Mouse (Mus musculus) neural tube, embryonic 14.5 days (tissue): Measurements from ENCODE around the gene Btrc. TPM values are rescaled to one million over a fixed set of nuclear protein-coding genes. Genes with fewer than 3 reads are reported as not detected.

Source experiments
- ATAC-seq: fragments of 200-750 bp; cut with Nextera tagmentation; 2 replicates; pipeline ENCODE4 v1.8.0; 2017; ENCODE audit warnings: low read depth, mild to moderate bottlenecking, moderate TSS enrichment, moderate library complexity
- H3K27ac ChIP-seq: fragments of 300-500 bp; sonication (generic); 2 replicates; pipeline ENCODE4 v1.5.1; 2014; ENCODE audit warnings: low read depth, mild to moderate bottlenecking, control low read depth, low read length, moderate library complexity, mixed read lengths
- H3K27me3 ChIP-seq: fragments of 300-500 bp; sonication (generic); 2 replicates; pipeline ENCODE4 v1.6.1; 2014; ENCODE audit warnings: low read length; ENCODE audit not compliant: control insufficient read depth, insufficient read depth
- H3K36me3 ChIP-seq: fragments of 300-500 bp; sonication (generic); 2 replicates; pipeline ENCODE4 v1.6.1; 2014; ENCODE audit warnings: low read length, mixed read lengths; ENCODE audit not compliant: control insufficient read depth, insufficient read depth
- H3K4me1 ChIP-seq: fragments of 300-500 bp; sonication (generic); 2 replicates; pipeline ENCODE4 v1.6.1; 2014; ENCODE audit warnings: low read length; ENCODE audit not compliant: control insufficient read depth, insufficient read depth
- H3K4me2 ChIP-seq: fragments of 300-500 bp; sonication (generic); 2 replicates; pipeline ENCODE4 v1.6.1; 2014; ENCODE audit warnings: mild to moderate bottlenecking, low read depth, low read length, control low read depth
- H3K4me3 ChIP-seq: fragments of 300-500 bp; sonication (generic); 2 replicates; pipeline ENCODE4 v1.5.1; 2014; ENCODE audit warnings: low read depth, low read length, control low read depth, mixed read lengths
- H3K9ac ChIP-seq: fragments of 300-500 bp; sonication (generic); replicated peaks from 2 replicates; pipeline ENCODE4 v1.6.1; 2014; ENCODE audit warnings: low read depth, mild to moderate bottlenecking, control low read depth, low read length, mixed read lengths
- H3K9me3 ChIP-seq: fragments of 300-500 bp; sonication (generic); 2 replicates; pipeline ENCODE4 v1.6.1; 2016; ENCODE audit warnings: low read length; ENCODE audit not compliant: control insufficient read depth
- WGBS: fragments of 180-500 bp; shearing (Covaris S2); extraction: QIAGEN DNeasy Blood & Tissue Kit; methylation state at CpG from one replicate; pipeline ENCODE4 v1.1.7; 2014; 5-methylcytosine and 5-hydroxymethylcytosine counted together
- polyA plus RNA-seq: library from polyadenylated mRNA; unstranded; fragments of >200 nt; fragmentation: Nextera tagmentation; extraction: Ambion mirVana; gene quantifications from 2 replicates; pipeline ENCODE4 v1.2.1, GENCODE M21; 2014

Btrc gene
- polyA plus RNA-seq, 1 experiment from 2014 or later, result 70.8 TPM

GRCm38 (mm10) chr19:45552187-45552586, 188.7 kb downstream of the Btrc start:
- WGBS, result 63% methylated on average over 6 of the region's 6 CpGs
- no peak for ATAC-seq

GRCm38 (mm10) chr19:45554136-45554535, 190.6 kb downstream of the Btrc start:
- WGBS, result 90% methylated on average over 11 of the region's 11 CpGs
- Histone ChIP-seq H3K9me3 (no peaks in the 10 kb centered on the region), H3K4me1 (no peaks in the 10 kb centered on the region; the same call in 1 of the 2 replicates), H3K27ac (no peak overlapping the region), H3K4me3 (no peak overlapping the region), H3K9ac (no peak overlapping the region), H3K36me3 (no peaks in the 10 kb centered on the region), H3K4me2 (no peak overlapping the region), H3K27me3 (no peaks in the 10 kb centered on the region)
- no peak for ATAC-seq

More at GRCm38 (mm10) chr19:45552187-45552586, 188.7 kb downstream of the Btrc start:
- Histone ChIP-seq H3K9ac (no peak overlapping the region), H3K9me3 (no peaks in the 10 kb centered on the region), H3K4me3 (no peak overlapping the region), H3K4me1 (peaks cover 5% of the 10 kb centered on the region), H3K27ac (no peak overlapping the region), H3K36me3 (no peaks in the 10 kb centered on the region), H3K27me3 (no peaks in the 10 kb centered on the region), H3K4me2 (no peak overlapping the region)

GRCm38 (mm10) chr19:45560153-45560890, 196.8 kb downstream of the Btrc start, which contains the start of the genes Poll and Gm17018:
Gene Poll (minus strand): TSS chr19:45560531.
Gene Gm17018 (plus strand): TSS chr19:45560615.
- Histone ChIP-seq H3K9me3 (no peaks in the 10 kb centered on the region), H3K4me1 (peaks cover 8% of the 10 kb centered on the region; the same call in 1 of the 2 replicates), H3K4me3 (peak within 1 kb of the TSS; percentile 53), H3K27me3 (no peaks in the 10 kb centered on the region), H3K4me2 (peak within 1 kb of the TSS; percentile 98), H3K36me3 (no peaks in the 10 kb centered on the region), H3K27ac (peak within 1 kb of the TSS; percentile 73), H3K9ac (peak within 1 kb of the TSS; percentile 69)
- under 1% methylated on average over 35 of the region's 35 CpGs for WGBS
- ATAC-seq, result peak; percentile 89

- H3K4me2 ChIP-seq, result no peak overlapping the region; the same call in 1 of the 2 replicates
- H3K4me3 ChIP-seq, result no peak overlapping the region
- no peaks in the 10 kb centered on the region for H3K27me3 ChIP-seq
- H3K27ac ChIP-seq, result peak overlapping the region; percentile 71
- H3K4me1 ChIP-seq, result peaks cover 26% of the 10 kb centered on the region
- H3K9ac ChIP-seq, result no peak overlapping the region
- WGBS, result 37% methylated on average over 15 of the region's 15 CpGs
- no peaks in the 10 kb centered on the region for H3K9me3 ChIP-seq
- peak; percentile 63; the same call in 1 of the 2 replicates for ATAC-seq
- no peaks in the 10 kb centered on the region for H3K36me3 ChIP-seq
Measured at GRCm38 (mm10) chr19:45565925-45566715, 202.6 kb downstream of the Btrc start.

- H3K9ac ChIP-seq, result no peak overlapping the region
- WGBS, result 32% methylated on average over 14 of the region's 14 CpGs
- peak overlapping the region; percentile 29 for H3K27ac ChIP-seq
- H3K9me3 ChIP-seq, result no peaks in the 10 kb centered on the region
- H3K4me2 ChIP-seq, result no peak overlapping the region
- no peaks in the 10 kb centered on the region for H3K27me3 ChIP-seq
- no peaks in the 10 kb centered on the region for H3K36me3 ChIP-seq
- no peak for ATAC-seq
- peaks cover 26% of the 10 kb centered on the region for H3K4me1 ChIP-seq
- no peak overlapping the region for H3K4me3 ChIP-seq
Measured at GRCm38 (mm10) chr19:45567367-45567766, 203.8 kb downstream of the Btrc start.

GRCm38 (mm10) chr19:45573033-45573432, 209.5 kb downstream of the Btrc start:
- H3K27ac ChIP-seq, result no peak overlapping the region
- no peak for ATAC-seq

GRCm38 (mm10) chr19:45573861-45574267, 210.3 kb downstream of the Btrc start:
- H3K36me3 ChIP-seq, result peaks cover 11% of the 10 kb centered on the region

More at GRCm38 (mm10) chr19:45573033-45573432, 209.5 kb downstream of the Btrc start:
- H3K4me2 ChIP-seq, result no peak overlapping the region
- WGBS, result 82% methylated on average over 6 of the region's 6 CpGs
- H3K9me3 ChIP-seq, result no peaks in the 10 kb centered on the region
- no peak overlapping the region for H3K4me3 ChIP-seq
- H3K27me3 ChIP-seq, result no peaks in the 10 kb centered on the region
- peaks cover 2% of the 10 kb centered on the region; the same call in 1 of the 2 replicates for H3K36me3 ChIP-seq
- no peak overlapping the region for H3K9ac ChIP-seq
- H3K4me1 ChIP-seq, result 0 out of 2 replicates have a peak, but pooled peaks cover 3% of the 10 kb centered on the region

GRCm38 (mm10) chr19:45574339-45574898, 210.9 kb downstream of the Btrc start:
- no peaks in the 10 kb centered on the region for H3K4me1 ChIP-seq
- H3K9ac ChIP-seq, result no peak overlapping the region
- WGBS, result 84% methylated on average over 7 of the region's 7 CpGs
- ATAC-seq, result no peak
- no peak overlapping the region for H3K4me2 ChIP-seq
- no peaks in the 10 kb centered on the region for H3K9me3 ChIP-seq
- no peak overlapping the region for H3K4me3 ChIP-seq
- H3K27ac ChIP-seq, result peak overlapping the region; percentile 34; the same call in 1 of the 2 replicates
- no peaks in the 10 kb centered on the region for H3K27me3 ChIP-seq
- peaks cover 12% of the 10 kb centered on the region for H3K36me3 ChIP-seq

More at GRCm38 (mm10) chr19:45573861-45574267, 210.3 kb downstream of the Btrc start:
- no peaks in the 10 kb centered on the region for H3K4me1 ChIP-seq
- H3K4me3 ChIP-seq, result no peak overlapping the region
- H3K9me3 ChIP-seq, result no peaks in the 10 kb centered on the region
- WGBS, result 28% methylated on average over 6 of the region's 6 CpGs
- no peak overlapping the region for H3K9ac ChIP-seq
- ATAC-seq, result peak; percentile 50; the same call in 1 of the 2 replicates
- no peak overlapping the region for H3K4me2 ChIP-seq
- no peak overlapping the region; the same call in 1 of the 2 replicates for H3K27ac ChIP-seq
- no peaks in the 10 kb centered on the region for H3K27me3 ChIP-seq
